In the genomic region with DNA sequence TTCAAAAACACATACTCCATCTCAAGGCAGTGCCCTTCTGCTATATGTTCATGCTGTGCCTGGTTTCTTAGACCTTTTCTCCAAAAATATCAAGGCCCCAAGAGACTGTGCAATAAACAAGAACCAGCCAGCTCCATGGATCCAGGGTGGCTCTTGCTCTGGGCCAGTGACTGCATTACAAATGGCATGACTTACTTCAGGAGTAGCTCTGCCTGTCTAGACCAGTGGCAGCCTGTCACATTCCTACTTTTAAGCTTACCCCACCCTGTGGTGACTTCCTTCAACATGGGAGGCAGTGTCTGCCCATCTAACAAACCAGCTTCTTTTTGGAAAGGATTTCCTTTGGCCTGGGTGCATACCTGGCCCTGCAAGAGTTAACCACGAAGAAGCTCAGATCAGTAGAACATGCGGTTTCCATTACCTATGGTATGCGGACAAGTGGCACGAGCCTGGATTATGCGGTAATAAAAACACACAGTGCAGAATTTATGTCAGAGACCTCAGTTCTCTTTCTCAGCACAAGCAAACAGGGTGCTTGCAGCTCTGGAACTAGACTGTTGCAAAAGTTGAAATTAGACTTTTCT, we compare ENCODE assay signal across 14 mouse cellular contexts.
DNase-seq lines count a peak whose midpoint lies in the region; ATAC-seq lines count a peak whose summit lies in the region.
"Had no signal": no experiment of that assay in that cellular context is flagged by ENCODE, and none has a peak within 500 bp of the region (broad histone marks: within the 10 kb centered on the region; RNA-seq: fewer than 3 reads in every experiment).

No protein-coding gene starts in this region.

- no peak overlapping the region for H3K4me2 ChIP-seq in hindbrain, embryonic 14.5 days (replicated peaks)
- no peak overlapping the region for H3K4me2 ChIP-seq in limb, embryonic 11.5 days (ENCODE audit: low read depth, severe bottlenecking)
- H3K4me2 ChIP-seq: heart, embryonic 12.5 days had no signal

- H3K4me1 ChIP-seq in hindbrain, embryonic 10.5 days (replicated peaks), result peaks cover 19% of the 10 kb centered on the region
- H3K4me1 ChIP-seq in hindbrain, embryonic 14.5 days (replicated peaks; ENCODE audit: control insufficient read depth, insufficient read depth, low read length), result no peaks in the 10 kb centered on the region
- H3K4me1 ChIP-seq in embryonic facial prominence, embryonic 10.5 days, result peaks cover 29% of the 10 kb centered on the region
- peaks cover 17% of the 10 kb centered on the region for H3K4me1 ChIP-seq in limb, embryonic 11.5 days (ENCODE audit: control insufficient read depth, insufficient read depth, low read length)

- H3K36me3 ChIP-seq in hindbrain, embryonic 10.5 days, result no peaks in the 10 kb centered on the region
- H3K36me3 ChIP-seq in hindbrain, embryonic 14.5 days (replicated peaks; ENCODE audit: control insufficient read depth, insufficient read depth), result no peaks in the 10 kb centered on the region
- no peaks in the 10 kb centered on the region for H3K36me3 ChIP-seq in embryonic facial prominence, embryonic 10.5 days (replicated peaks)
- H3K36me3 ChIP-seq in limb, embryonic 11.5 days (ENCODE audit: control insufficient read depth, insufficient read depth, low read length), result no peaks in the 10 kb centered on the region
- H3K36me3 ChIP-seq: heart, embryonic 12.5 days had no signal

- 68% methylated on average over 5 of the region's 5 CpGs for WGBS in hindbrain, embryonic 10.5 days
- WGBS in hindbrain, embryonic 14.5 days, result 85% methylated on average over 5 of the region's 5 CpGs
- WGBS in embryonic facial prominence, embryonic 10.5 days, result 32% methylated on average over 5 of the region's 5 CpGs
- 8% methylated on average over 5 of the region's 5 CpGs for WGBS in limb, embryonic 11.5 days

- H3K27me3 ChIP-seq in hindbrain, embryonic 10.5 days (ENCODE audit: insufficient read depth, poor library complexity, severe bottlenecking), result no peaks in the 10 kb centered on the region
- no peaks in the 10 kb centered on the region for H3K27me3 ChIP-seq in hindbrain, embryonic 14.5 days (ENCODE audit: control insufficient read depth, insufficient read depth, low read length)
- H3K27me3 ChIP-seq in embryonic facial prominence, embryonic 10.5 days (replicated peaks; ENCODE audit: low read depth, poor library complexity, severe bottlenecking), result no peaks in the 10 kb centered on the region
- H3K27me3 ChIP-seq in limb, embryonic 11.5 days (ENCODE audit: control insufficient read depth, insufficient read depth, low read length), result no peaks in the 10 kb centered on the region
- H3K27me3 ChIP-seq: heart, embryonic 12.5 days; Patski had no signal

- H3K9ac ChIP-seq in hindbrain, embryonic 14.5 days, result no peak overlapping the region
- no peak overlapping the region for H3K9ac ChIP-seq in limb, embryonic 11.5 days (ENCODE audit: low read length)
- H3K9ac ChIP-seq: heart, embryonic 12.5 days had no signal

- H3K27ac ChIP-seq in hindbrain, embryonic 10.5 days, result peak overlapping the region; percentile 74
- H3K27ac ChIP-seq in hindbrain, embryonic 14.5 days, result no peak overlapping the region
- H3K27ac ChIP-seq in embryonic facial prominence, embryonic 10.5 days (replicated peaks), result peak overlapping the region; percentile 74
- H3K27ac ChIP-seq in limb, embryonic 11.5 days (replicated peaks; ENCODE audit: low read depth, low read length), result peak overlapping the region; percentile 81

- ATAC-seq in hindbrain, embryonic 14.5 days (ENCODE audit: low FRiP score), result no peak
- ATAC-seq in limb, embryonic 11.5 days (ENCODE audit: insufficient number of reproducible peaks, low FRiP score, low TSS enrichment, low read depth), result peak; percentile 90
- no peak for ATAC-seq in CD4-positive, CD25-positive, alpha-beta regulatory T cell, adult 4 months
- no peak for ATAC-seq in megakaryocyte progenitor cell, adult 5-6 weeks (replicated peaks; ENCODE audit: poor library complexity)
- ATAC-seq: intestine, postnatal 0 days; Patski had no signal

- DNase-seq in hindbrain, embryonic 10.5 days (ENCODE audit: low spot score), result peak; percentile 34
- no peak for DNase-seq in hindbrain, embryonic 14.5 days (ENCODE audit: low spot score)
- DNase-seq in 3T3-L1 (ENCODE audit: low read depth, low spot score), result peak; percentile 35
- peak; percentile 70 for DNase-seq in embryonic facial prominence, embryonic 10.5 days (ENCODE audit: low spot score)
- DNase-seq in limb, embryonic 11.5 days (ENCODE audit: low spot score), result peak; percentile 76
- no peak for DNase-seq in adrenal gland, adult 2 months
- DNase-seq: heart, postnatal 4 days; kidney, postnatal 25 days; thymus, postnatal 25 days had no signal

- no peak overlapping the region for H3K4me3 ChIP-seq in hindbrain, embryonic 10.5 days
- H3K4me3 ChIP-seq in hindbrain, embryonic 14.5 days (replicated peaks; ENCODE audit: low read length), result no peak overlapping the region
- no peak overlapping the region for H3K4me3 ChIP-seq in embryonic facial prominence, embryonic 10.5 days
- H3K4me3 ChIP-seq in limb, embryonic 11.5 days (ENCODE audit: low read depth, low read length), result no peak overlapping the region
- H3K4me3 ChIP-seq: heart, embryonic 12.5 days had no signal

- H3K9me3 ChIP-seq in hindbrain, embryonic 10.5 days, result no peaks in the 10 kb centered on the region
- H3K9me3 ChIP-seq in hindbrain, embryonic 14.5 days (ENCODE audit: control insufficient read depth, low read length), result no peaks in the 10 kb centered on the region
- no peaks in the 10 kb centered on the region for H3K9me3 ChIP-seq in embryonic facial prominence, embryonic 10.5 days
- no peaks in the 10 kb centered on the region for H3K9me3 ChIP-seq in limb, embryonic 11.5 days (ENCODE audit: control insufficient read depth, low read length)
- H3K9me3 ChIP-seq: heart, embryonic 12.5 days had no signal

Comparison
In these comparisons a context has a peak if more than half of its experiments do, and no peak if none do; other contexts are left out.
1. DNase-seq: peak in hindbrain, embryonic 10.5 days (single experiment), 3T3-L1 (single experiment), embryonic facial prominence, embryonic 10.5 days (single experiment) and limb, embryonic 11.5 days (single experiment); none in hindbrain, embryonic 14.5 days (single experiment) and adrenal gland, adult 2 months (single experiment).